Mouse (Mus musculus) heart, postnatal 14 days (tissue): ENCODE results near the gene Pacrg. TPM values are rescaled to one million over a fixed set of nuclear protein-coding genes. Genes with fewer than 3 reads are reported as not detected.

Experiments used
- DNase-seq, 2 experiments: peaks; one replicate each; pipeline ENCODE4 v3.0.0; 2021 to 2022
- intact Hi-C: fragments of 180-260 bp; cut with DNase I; formaldehyde crosslinking; loops from one replicate; pipeline ENCODE4 v1.15.1; 2025
- total RNA-seq, 2 experiments: library from RNA; stranded (reverse); gene quantifications; 2 replicates each; pipeline ENCODE4 v1.2.3; 2021

Pacrg gene
- total RNA-seq, 2 experiments from 2014 or later: 0.66 to 1.4 TPM

DNA sequence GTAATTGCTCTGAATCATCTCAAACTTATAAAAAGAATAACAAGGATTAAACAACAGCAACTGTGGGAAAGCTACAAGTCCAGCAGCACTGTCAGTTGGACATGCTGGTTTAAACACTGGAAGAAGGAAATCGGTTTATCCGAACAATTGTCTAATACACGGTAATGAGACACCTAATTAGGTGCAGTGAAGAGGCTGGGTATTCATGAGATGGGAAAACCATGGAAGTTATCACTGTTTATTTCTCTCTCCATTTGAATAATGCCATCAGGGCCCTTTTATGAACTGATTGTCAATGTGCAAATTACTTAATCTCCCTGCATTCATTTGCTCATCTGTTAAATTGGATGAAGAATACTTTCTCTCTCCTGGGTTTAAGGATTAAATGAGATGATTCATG, 280.1 kb downstream of the Pacrg start:
- no peak for DNase-seq
- intact Hi-C loops: no loop called here

DNA sequence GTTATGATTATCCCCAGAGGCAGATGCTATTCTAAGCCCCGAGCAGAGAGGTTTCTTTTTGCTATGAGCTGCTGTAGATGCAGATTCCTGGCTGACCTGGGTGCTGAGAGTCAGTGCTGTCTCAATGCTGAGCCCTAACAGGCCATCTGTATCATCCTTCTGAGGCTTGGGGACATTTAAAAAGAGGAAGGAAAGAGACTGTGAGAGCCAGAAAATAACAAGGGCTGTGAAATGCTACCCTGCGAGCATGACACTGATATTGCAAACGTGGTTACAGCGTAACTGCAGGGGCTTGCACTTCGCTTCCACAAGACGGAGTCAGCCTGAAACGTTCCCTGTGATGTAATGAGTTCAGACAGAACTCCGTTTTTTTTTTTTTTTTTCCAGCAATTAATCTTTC, 281.4 kb downstream of the Pacrg start:
- no peak for DNase-seq
- intact Hi-C loops: no loop called here

DNA sequence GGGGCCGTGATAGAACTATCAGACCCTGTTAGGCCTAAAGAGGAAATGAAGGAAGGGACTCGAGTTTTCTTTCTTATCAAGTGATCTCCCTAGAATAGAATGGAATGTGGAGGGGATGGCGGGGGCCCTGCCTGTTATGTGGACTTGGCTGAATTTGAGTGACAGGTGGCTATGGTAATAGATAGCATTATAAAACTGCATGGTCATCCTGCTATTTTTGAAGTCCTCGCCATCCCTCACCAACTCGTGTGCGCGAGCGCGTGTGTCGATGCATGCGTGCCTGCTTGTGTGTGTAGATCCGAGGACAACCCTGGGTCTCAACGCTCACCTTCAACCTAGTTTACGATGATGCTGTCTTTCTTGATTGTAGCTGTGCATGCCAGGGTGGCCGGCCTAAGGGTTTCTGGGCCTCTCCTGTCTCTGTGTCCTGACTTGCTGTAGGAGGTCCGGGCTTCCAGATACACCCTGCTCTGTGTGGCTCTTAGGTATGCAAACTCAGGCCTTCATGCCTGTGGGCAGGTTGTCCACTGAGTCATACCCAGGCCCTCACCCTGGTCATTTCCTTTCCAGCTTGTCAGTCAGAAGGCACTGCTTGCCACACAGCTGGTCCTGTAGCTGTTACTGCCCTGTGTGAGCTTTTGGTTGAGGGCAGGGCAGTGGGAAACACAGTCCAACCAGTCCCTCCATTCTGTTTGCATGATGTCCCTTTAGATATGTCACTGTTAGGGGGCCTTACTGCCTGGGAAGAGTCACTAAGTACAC, 287.6 kb downstream of the Pacrg start:
- intact Hi-C loops: no loop called here
- DNase-seq: no peak

DNA sequence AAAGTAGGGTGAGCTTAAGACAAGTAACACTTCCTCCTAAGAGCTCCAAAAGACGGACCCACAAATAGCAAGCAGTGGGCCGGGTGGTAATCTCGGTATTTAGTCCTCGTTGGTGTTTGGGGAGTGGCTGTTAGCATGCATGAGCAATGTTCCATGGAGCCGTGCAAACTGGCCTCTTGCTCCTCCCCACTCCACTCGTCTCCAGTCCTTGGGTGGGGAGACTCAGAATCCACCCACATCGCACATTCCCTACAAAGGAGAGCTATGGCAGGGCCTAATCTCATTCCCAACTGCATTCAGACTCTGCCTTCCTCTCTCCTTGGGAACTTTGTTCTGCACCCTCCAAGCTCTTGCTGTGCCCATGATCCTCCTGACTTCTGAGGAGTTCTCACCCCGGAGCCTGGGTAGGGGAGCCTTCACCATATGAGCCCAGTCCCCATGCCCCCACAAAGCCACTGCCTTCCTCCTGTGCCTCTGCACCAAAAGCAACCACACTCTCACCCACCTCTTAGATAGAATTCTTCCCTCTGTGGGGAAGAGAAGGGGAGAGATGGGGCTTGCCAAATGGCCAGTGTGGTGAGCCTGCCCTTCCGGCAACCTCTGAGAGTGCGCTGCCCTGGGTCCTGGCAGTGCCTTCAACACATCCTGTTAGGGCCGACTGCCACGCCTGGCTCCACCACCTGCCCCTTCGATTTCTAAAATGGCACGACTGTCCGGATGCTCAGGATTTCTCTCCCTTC, 289.2 kb downstream of the Pacrg start:
- intact Hi-C loops: no loop called here
- DNase-seq: no peak

DNA sequence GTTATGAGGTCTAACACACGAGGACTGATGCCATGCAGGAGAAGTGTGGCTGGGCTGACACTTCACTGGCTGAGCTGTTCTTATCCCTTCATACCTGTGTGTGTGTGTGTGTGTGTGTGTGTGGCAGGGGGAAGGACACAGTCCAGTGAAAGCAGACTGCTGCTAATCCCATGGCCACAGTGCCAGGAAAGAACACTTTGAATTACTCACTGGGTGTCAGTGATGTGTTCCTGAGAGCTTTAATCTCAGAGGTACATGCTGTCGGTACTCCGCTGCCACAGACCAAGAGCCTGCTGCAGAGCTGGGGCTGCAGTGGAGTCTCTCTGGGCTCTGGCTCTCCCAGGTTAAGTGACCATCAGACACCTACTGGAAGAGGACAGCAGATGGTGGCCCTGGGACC, 290.3 kb downstream of the Pacrg start:
- intact Hi-C loops: no loop called here
- no peak for DNase-seq

DNA sequence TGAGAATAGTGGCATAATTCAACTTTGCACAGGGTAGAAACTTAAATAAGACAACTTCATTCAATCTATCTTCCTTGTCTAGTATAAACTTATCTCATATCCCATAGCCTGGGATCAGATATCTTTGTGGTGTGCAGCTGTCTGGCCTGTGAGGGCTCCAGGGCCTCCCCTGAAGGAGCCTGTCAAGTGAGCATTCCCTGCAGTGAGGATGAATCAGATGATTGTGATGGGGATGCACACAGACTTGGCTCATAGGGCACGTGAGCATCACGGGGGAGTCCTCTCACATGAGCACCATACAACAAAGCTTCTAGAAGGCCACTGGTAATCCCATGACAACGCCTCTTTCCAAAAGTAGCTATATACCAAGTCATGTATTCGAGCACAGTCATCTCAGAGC, 291.1 kb downstream of the Pacrg start:
- DNase-seq: no peak
- intact Hi-C loops: no loop called here

DNA sequence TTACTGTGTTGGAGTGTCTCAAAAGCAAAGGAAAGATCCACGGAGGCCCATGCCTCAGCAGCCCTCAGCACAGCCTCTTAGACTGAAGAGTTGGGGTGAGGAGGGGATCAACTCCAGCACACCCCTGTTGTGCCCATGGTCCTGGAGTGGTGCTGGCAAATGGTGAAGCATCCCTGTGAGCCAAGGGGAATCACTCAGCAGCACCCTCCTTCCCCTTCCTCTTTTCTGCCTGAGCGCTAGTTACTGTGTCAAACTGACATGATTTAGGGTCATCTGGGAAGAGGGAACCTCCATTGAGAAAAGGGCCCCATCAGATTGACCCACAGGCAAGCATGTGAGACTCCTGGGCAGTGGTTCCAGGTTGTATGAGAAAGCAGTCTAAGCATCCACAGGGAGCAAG, 299.3 kb downstream of the Pacrg start:
- no peak for DNase-seq
- intact Hi-C loops: no loop called here

DNA sequence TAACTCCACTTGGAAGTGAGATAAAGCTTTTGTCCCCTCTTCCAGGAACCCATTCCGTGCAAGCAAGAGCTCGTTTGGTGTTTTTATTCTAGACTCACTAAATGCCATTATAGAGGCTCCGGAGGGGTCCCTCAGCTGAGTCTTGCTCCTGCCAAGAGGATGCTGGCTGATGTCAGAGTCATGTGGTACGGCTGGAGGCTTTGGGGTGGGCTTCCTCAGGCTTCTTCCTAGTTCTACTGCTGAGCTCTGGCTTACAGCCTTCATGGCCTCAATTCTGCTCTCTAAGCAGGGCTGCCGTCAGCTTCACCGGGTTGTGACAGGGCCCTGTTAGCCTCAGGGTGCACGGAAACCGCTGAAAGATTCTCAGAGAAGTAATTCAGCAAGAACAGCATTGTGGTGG, 305.9 kb downstream of the Pacrg start:
- intact Hi-C loops: loop anchor here (10.0 kb wide), 1 partner anchor 1441 kb away; no protein-coding TSS in a partner anchor
- no peak for DNase-seq

DNA sequence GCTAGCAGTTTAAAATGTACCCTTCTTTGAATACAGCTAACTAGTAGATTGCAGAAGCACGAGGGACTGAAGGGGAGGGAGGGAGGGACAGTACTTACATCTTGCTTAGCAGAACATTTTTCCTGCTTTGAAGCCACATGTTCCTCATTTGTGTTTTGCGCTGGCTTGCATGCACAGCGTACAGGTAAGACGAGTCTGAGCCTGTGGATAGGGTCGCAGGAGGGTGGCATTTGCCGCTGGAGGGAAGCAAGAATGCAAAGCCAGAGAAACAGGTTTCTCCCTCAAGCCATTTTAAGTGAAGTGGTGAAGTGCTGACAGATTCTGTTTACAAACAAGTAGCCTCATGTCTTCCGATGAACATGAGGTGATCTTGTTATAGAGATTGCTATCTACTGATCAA, 306.6 kb downstream of the Pacrg start:
- intact Hi-C loops: loop anchor here (10.0 kb wide), 1 partner anchor 1441 kb away; no protein-coding TSS in a partner anchor
- no peak for DNase-seq

DNA sequence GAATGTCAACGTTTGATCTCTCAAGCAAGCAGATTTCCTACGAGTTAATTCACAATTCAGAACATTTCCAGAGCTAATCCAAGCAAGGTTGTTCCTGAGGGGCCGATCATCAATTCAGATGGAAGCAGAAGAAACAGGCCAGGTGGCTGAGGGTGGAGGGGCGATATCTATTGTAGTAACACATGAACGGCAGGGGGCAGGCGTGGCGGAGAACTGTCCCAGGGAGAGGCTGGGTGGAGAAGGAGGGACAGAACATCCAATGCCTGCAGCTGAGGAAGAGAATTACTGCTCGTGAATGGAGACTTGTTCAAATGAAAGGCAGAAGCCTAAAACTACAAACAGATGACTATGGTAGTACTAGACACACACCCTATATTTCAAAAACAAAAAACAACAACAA, 309.1 kb downstream of the Pacrg start:
- DNase-seq: peak; percentile 23 to 37
- intact Hi-C loops: loop anchor here (10.0 kb wide), 1 partner anchor 1444 kb away; no protein-coding TSS in a partner anchor

DNA sequence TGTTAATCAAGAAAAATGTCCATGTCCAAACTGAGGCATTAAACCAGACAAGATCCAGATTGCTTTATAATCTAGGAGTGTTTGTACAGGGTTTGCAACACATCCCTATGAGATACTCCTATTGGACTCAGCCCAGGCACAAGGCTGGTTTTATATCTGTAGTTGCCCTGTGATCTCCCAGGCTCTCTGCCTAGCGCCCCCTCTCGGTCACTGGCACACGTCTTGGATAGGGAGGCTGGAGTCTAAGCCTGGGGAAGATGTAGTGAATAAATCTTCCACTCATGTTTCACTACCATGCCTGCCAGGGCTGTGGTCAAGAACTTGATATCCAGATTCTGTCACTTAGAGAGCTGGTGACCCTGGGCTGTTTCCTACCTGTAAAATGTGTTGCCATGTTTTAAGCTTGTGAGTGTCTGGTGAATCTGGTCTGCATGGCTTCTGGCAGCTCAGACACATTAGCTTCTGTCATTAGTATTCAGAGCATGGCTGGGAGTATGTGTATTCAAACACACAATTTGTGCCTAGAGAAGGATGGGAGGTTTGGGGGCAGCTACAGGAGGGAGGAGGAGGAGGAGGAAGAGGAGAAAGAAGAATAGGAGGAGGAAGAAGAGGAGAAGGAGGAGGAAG, 310.7 kb downstream of the Pacrg start:
- intact Hi-C loops: no loop called here
- DNase-seq: no peak

DNA sequence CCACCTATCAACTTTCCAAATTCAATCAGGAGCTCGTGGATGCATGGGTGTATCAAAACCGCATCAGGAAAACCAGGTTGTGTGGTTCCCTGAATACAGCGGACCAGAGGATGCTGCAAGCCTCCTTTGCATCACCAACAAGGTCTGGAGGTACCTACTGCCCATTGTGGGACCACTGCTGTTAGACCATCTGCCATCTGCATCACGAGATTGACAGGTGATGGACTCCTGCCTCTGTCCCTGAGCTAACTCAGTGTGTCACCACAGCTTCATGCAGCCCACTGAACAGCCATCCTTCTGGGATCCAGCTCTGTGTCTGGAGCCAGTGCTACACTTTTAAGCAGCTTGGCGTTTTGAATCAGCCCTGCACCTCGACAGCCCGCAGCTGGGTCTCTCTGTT, 318.8 kb downstream of the Pacrg start:
- DNase-seq: no peak
- intact Hi-C loops: loop anchor here (5.0 kb wide), 1 partner anchor 221 kb away; no protein-coding TSS in a partner anchor

DNA sequence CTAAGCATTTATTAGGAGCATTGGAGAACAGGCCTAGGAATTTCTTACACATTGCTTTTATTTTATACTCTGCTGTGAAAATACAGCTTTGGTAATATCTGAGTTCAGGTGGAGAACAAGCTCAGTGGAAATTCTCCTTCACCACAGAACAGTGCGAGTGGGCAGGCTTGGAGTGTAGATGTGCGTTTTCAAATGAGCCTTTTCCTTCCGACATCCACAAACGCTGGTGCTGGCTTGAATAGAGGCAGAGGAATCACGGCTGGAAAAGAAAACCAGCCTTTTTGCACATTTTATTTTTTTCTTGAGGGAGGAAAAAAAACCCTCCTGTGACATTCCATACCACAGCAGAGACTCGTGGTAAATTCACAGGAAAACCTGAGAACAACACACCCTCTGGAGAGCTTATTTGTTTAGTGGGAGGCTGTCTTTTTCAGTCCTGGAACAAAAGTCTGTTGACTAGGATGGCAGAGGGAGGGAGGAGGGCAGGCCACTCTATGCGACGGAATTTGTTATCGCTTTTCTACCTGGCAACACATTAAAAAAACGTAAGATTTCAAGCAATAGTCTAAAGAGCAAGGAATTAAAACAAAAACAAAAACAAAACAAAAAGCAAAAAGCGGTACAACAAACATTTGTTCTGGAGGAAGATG, 320.5 kb downstream of the Pacrg start:
- no peak for DNase-seq
- intact Hi-C loops: loop anchor here (5.0 to 10.0 kb wide), 2 partner anchors 223 to 545 kb away; no protein-coding TSS in a partner anchor

DNA sequence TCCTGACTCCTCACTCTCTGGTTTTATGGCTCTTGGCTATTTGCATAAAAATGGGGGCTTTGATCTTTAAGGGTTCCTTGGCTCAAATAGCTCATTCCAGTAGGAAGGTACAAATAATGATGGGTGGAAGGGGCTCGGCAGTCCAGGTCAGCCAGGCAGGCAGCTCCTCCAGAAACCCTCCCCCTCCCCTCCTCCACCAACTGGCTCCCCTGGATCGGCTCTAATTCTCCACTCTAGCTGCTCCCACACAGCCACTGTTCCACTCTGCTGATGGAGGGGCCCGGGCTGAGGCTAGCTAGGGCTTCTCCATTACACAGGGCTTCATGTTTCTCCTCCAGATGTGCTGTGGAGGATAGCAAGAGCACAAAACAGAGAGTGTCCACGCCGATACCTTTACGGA, 325.3 kb downstream of the Pacrg start:
- no peak for DNase-seq
- intact Hi-C loops: loop anchor here (10.0 kb wide), 1 partner anchor 550 kb away; no protein-coding TSS in a partner anchor

DNA sequence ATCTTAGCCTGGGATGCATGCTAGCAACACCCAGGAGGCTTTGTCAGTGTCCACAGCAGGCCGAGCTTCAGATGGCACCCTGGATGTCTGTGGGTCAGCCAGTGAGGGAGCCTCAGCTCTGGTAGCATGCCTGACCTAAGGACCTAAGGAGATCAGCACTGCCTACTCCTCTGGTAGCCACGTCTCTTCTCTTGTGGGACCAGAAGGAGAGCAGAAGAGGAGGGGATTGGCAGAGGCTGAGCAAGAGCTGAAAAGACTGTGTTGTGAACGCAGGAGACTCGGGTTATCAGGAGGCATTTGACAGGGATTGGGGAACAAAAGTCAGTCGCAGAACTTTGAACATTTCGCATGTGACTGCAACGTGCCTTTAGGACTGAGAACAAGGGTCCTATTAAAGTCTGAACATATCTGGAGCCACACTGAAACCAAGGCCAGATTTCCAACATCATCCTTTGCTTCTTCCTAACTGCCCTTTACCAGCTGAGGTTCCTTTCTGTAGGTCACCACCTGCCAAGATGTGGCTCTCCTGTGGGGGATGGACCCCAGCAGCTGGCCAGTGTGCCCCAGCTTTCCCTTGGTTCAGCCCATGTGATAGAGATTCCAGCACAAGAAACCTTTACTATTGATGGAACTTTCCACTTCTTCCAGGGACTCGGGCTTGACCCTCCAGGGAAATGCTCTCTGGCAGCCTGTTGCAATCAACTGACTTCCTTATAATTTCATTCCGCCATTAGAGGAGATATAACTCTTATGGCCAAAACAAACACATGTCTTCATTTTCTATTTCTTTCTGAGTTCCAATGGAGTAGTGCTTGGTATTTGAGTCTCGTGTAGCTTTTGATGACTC, 329.0 kb downstream of the Pacrg start:
- peak in 1 of 2 experiments; percentile 14 for DNase-seq
- intact Hi-C loops: loop anchor here (10.0 kb wide), 1 partner anchor 554 kb away; no protein-coding TSS in a partner anchor

DNA sequence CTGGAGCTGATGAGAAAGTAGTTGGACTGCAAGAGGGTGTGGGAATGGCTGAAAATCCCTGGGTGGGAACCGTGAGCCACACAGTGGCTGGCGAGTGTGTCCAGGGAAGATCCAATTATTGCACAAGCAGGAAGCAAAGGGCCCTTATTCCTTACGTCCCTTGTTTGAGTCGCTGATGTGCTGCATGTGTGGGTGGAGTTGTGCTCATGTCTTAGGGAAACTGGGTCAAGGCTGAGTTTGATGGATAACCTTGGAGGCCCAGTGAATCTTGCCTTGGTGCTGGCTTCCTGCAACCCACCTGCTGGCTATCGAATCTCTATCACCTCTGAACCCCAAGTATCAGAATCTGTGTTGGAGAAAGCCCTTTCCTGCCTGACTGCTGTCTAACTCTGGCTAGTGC, 329.6 kb downstream of the Pacrg start:
- intact Hi-C loops: loop anchor here (10.0 kb wide), 1 partner anchor 554 kb away; no protein-coding TSS in a partner anchor
- no peak for DNase-seq

DNA sequence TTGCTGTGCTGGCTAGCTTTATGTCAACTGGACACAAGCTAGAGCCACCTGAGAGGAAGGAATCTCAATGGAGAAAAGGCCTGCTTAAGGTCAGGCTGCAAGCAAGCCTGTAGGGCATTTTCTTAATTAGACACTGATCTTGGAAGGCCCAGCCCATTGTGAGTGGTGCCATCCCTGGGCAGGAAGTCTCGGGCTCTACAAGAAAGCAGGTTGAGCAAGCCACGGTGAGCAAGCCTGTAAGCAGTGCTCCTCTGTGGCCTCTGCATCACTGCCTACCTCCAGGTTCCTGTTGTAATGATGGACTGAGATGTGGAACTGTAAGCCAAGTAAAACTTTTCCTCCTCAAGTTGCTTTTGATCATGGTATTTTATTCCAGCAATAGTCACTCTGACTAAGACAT, 332.0 kb downstream of the Pacrg start:
- intact Hi-C loops: no loop called here
- no peak for DNase-seq

DNA sequence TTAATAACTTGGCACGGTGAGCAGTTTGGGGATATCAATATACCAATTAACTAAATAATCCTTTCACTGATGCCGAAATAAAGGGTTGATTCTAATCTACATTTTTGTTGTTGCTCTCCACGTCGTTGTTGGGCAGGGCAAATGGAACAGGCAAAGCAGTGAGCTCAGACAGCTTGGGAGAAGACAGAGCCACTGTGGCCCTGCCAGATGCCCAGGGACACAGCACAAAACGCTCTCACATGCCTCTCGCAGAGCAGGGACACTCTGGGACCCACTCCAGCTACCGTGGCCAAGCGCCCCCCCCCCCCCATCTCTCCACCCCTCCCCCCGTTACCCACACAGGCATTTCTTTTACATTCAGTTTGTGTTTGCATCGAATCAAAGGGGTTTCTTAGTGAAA, 332.6 kb downstream of the Pacrg start:
- DNase-seq: no peak
- intact Hi-C loops: no loop called here

DNA sequence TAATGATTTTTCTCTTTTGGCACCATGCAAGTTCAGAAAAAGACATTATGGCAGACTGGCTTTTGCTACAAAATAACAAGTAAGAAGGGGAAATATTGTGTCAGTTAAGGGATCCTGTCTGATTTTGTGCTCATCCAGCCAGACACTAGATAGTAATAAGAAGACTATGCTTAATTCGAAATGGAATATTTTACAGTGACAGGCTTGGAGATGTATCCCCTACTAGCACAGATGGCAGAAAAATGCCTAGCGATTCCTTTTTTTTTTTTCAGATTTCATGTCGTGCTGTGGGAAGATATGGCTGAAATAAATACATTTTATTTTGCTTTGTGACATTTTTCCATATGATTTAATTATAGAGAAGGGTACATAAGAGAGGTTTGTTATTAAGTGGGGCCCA, 333.2 kb downstream of the Pacrg start:
- intact Hi-C loops: no loop called here
- no peak for DNase-seq

DNA sequence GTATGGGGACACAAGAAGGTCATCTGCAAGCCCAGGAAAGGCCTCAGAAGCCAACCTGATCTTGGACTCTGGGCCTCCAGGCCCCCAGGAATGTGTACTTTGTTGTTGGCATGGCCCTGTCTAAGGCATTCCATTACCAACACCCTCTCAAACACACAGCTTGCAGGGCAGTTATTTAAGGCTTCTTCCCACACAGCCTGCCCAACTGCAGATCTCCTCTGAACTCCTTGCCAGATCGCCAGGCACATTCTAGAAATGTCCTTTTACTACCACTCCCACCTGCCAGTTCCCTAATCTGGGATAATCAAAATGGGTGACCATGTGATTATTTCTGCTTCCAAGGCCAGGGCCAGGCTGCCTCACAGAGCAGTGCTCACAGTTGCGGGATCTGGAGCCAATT, 338.7 kb downstream of the Pacrg start:
- intact Hi-C loops: no loop called here
- no peak for DNase-seq
